In genomic region chrX:77517274-77518085, GRCm38 (mm10) we compare ENCODE assay signal across 25 mouse cellular contexts. TPM values are rescaled to one million over a fixed set of nuclear protein-coding genes. Genes with fewer than 3 reads are reported as not detected.
DNase-seq lines count a peak whose midpoint lies in the region; ATAC-seq lines count a peak whose summit lies in the region.
"Had no signal": no experiment of that assay in that cellular context is flagged by ENCODE, and none has a peak within 500 bp of the region (broad histone marks: within the 10 kb centered on the region; RNA-seq: fewer than 3 reads in every experiment).

No protein-coding gene starts in this region.

- no peak overlapping the region for H3K4me2 ChIP-seq in heart, embryonic 15.5 days
- H3K4me2 ChIP-seq: embryonic facial prominence, embryonic 15.5 days; forebrain, embryonic 12.5 days; heart, embryonic 12.5 days; midbrain, embryonic 15.5 days had no signal

- no peak overlapping the region for H3K4me3 ChIP-seq in heart, embryonic 15.5 days
- H3K4me3 ChIP-seq: embryonic facial prominence, embryonic 15.5 days; forebrain, embryonic 12.5 days; heart, embryonic 12.5 days; layer of hippocampus, adult 2 months; midbrain, embryonic 15.5 days had no signal

- intact Hi-C loops in heart, postnatal 25 days (cut with DNase I) = no loop called here

- no peak for DNase-seq in heart, postnatal 25 days (ENCODE audit: low spot score)
- DNase-seq in CD4-positive helper T cell, adult 2 months (ENCODE audit: low read depth, low spot score) = peak; percentile 52
- peak; percentile 38 for DNase-seq in naive thymus-derived CD4-positive, alpha-beta T cell, adult 2 months (ENCODE audit: low read depth)
- no peak for DNase-seq in cerebellum, postnatal 36 days
- no peak for DNase-seq in lung, postnatal 36 days
- DNase-seq in urinary bladder, postnatal 25 days (ENCODE audit: low spot score) = no peak
- DNase-seq: adrenal gland, postnatal 25 days; cerebellum, adult 11-12 months; cerebellum, postnatal 14 days; gastrocnemius, postnatal 36 days; kidney, adult 8-10 months; kidney, postnatal 14 days; layer of hippocampus, postnatal 36 days; lung, postnatal 10 days; right cerebral cortex, postnatal 4 days; thymus, postnatal 36 days had no signal

- no peak overlapping the region for H3K9ac ChIP-seq in heart, embryonic 15.5 days
- H3K9ac ChIP-seq: embryonic facial prominence, embryonic 15.5 days; forebrain, embryonic 12.5 days; heart, embryonic 12.5 days; midbrain, embryonic 15.5 days had no signal

- WGBS in heart, embryonic 15.5 days = 35% methylated on average over 8 of the region's 8 CpGs

- ATAC-seq in heart, embryonic 15.5 days (replicated peaks; ENCODE audit: insufficient number of reproducible peaks, insufficient read depth, low FRiP score, low read depth) = no peak
- peak; percentile 45 for ATAC-seq in common myeloid progenitor, adult 5-6 weeks (replicated peaks; ENCODE audit: low read depth, poor library complexity, severe bottlenecking)
- ATAC-seq: hindbrain, embryonic 16.5 days; midbrain, embryonic 15.5 days; Patski had no signal

- no peaks in the 10 kb centered on the region for H3K9me3 ChIP-seq in heart, embryonic 15.5 days (replicated peaks)
- H3K9me3 ChIP-seq: embryonic facial prominence, embryonic 15.5 days; forebrain, embryonic 12.5 days; heart, embryonic 12.5 days; midbrain, embryonic 15.5 days had no signal

- no peaks in the 10 kb centered on the region for H3K27me3 ChIP-seq in heart, embryonic 15.5 days
- H3K27me3 ChIP-seq: embryonic facial prominence, embryonic 15.5 days; forebrain, embryonic 12.5 days; heart, embryonic 12.5 days; midbrain, embryonic 15.5 days had no signal

- peaks cover 26% of the 10 kb centered on the region for H3K4me1 ChIP-seq in heart, embryonic 15.5 days (replicated peaks)
- H3K4me1 ChIP-seq: embryonic facial prominence, embryonic 15.5 days had no signal

- no peaks in the 10 kb centered on the region for H3K36me3 ChIP-seq in heart, embryonic 15.5 days
- H3K36me3 ChIP-seq: embryonic facial prominence, embryonic 15.5 days; midbrain, embryonic 15.5 days had no signal

- peak overlapping the region; percentile 27; the same call in 1 of the 2 replicates for H3K27ac ChIP-seq in heart, embryonic 15.5 days
- H3K27ac ChIP-seq: embryonic facial prominence, embryonic 15.5 days; forebrain, embryonic 12.5 days; layer of hippocampus, adult 2 months; midbrain, embryonic 15.5 days had no signal

RNA-seq across cellular contexts. Expression of gene Tbl1x, which starts 6.7 kb away (rescaled TPM):
- polyA plus RNA-seq in heart, embryonic 15.5 days (2015; fragmentation: Nextera tagmentation; extraction: Ambion mirVana) = 53.3 and 63.4 TPM in 2 replicates
- 10 to 100 TPM; 30.7 to 34.4 TPM for total RNA-seq in heart, postnatal 25 days (2021)
- total RNA-seq in common myeloid progenitor, adult 5-6 weeks (2017) = 41.4 and 55.8 TPM in 2 replicates

Comparison
In these comparisons a context has a peak if more than half of its experiments do, and no peak if none do; other contexts are left out.
1. DNase-seq: peak in CD4-positive helper T cell, adult 2 months (single experiment) and naive thymus-derived CD4-positive, alpha-beta T cell, adult 2 months (single experiment); none in heart, postnatal 25 days (single experiment), cerebellum, postnatal 36 days (0 of 2), lung, postnatal 36 days (single experiment) and urinary bladder, postnatal 25 days (single experiment).